Mouse (Mus musculus): Measurements from ENCODE around the gene Gm42688. TPM values are rescaled to one million over a fixed set of nuclear protein-coding genes. Genes with fewer than 3 reads are reported as not detected.
A peak's percentile ranks its signal among the peaks of the same experiment; 100 is the strongest.

Gm42688 gene
- total RNA-seq (2021) = 1 to 10 TPM; 5.0 to 5.4 TPM
- long read RNA-seq, experiment 1, partial matches to known transcripts = 9 of 12 reads
- long read RNA-seq, experiment 1, other reads (novel, unspliced or antisense) = 3 of 12 reads
- long read RNA-seq, experiment 2, partial matches to known transcripts = 5 of 9 reads
- long read RNA-seq, experiment 2, other reads (novel, unspliced or antisense) = 4 of 9 reads

- DNase-seq (ENCODE audit: low spot score in 2 of 2) = peak; percentile 85 to 88
Measured at GRCm38 (mm10) chr6:83101316-83101687, at the start of gene Gm42688, which contains the start of gene Ccdc142. Gene Gm42688 (plus strand): TSS chr6:83101617. Gene Ccdc142 (plus strand): TSS chr6:83101601.

- peak; percentile 38 to 49 for DNase-seq (ENCODE audit: low spot score in 2 of 2)
Measured at GRCm38 (mm10) chr6:83053136-83053960, 48.1 kb upstream of the Gm42688 start.

GRCm38 (mm10) chr6:83054074-83054851 is 47.2 kb upstream of the Gm42688 start, which contains the start of gene Aup1:
Gene Aup1 (plus strand): TSS chr6:83054521.
- peak; percentile 97 to 98 for DNase-seq (ENCODE audit: low spot score in 2 of 2)

GRCm38 (mm10) chr6:83054871-83055431 is 46.5 kb upstream of the Gm42688 start, which contains the start of gene Htra2:
Gene Htra2 (minus strand): TSS chr6:83055273.
- peak in 1 of 2 experiments; percentile 25 for DNase-seq (ENCODE audit: low spot score in 2 of 2)

- DNase-seq (ENCODE audit: low spot score in 2 of 2) = peak in 1 of 2 experiments; percentile 40
Measured at GRCm38 (mm10) chr6:83057790-83058189, 43.6 kb upstream of the Gm42688 start, which contains the start of gene Dqx1. Gene Dqx1 (plus strand): TSS chr6:83057844.

GRCm38 (mm10) chr6:83058725-83059124 is 42.7 kb upstream of the Gm42688 start:
- no peak for DNase-seq (ENCODE audit: low spot score in 2 of 2)

GRCm38 (mm10) chr6:83065995-83066394 is 35.4 kb upstream of the Gm42688 start:
- DNase-seq (ENCODE audit: low spot score in 2 of 2) = no peak

- no peak for DNase-seq (ENCODE audit: low spot score in 2 of 2)
Measured at GRCm38 (mm10) chr6:83066441-83066840, 35.0 kb upstream of the Gm42688 start.

GRCm38 (mm10) chr6:83068221-83068620 is 33.2 kb upstream of the Gm42688 start:
- DNase-seq (ENCODE audit: low spot score in 2 of 2) = no peak

GRCm38 (mm10) chr6:83068706-83069487 is 32.5 kb upstream of the Gm42688 start:
- no peak for DNase-seq (ENCODE audit: low spot score in 2 of 2)

GRCm38 (mm10) chr6:83069488-83070246 is 31.8 kb upstream of the Gm42688 start:
- no peak for DNase-seq (ENCODE audit: low spot score in 2 of 2)

- no peak for DNase-seq (ENCODE audit: low spot score in 2 of 2)
Measured at GRCm38 (mm10) chr6:83070247-83070310, 31.3 kb upstream of the Gm42688 start, which contains the start of gene Tlx2. Gene Tlx2 (minus strand): TSS chr6:83070293.

GRCm38 (mm10) chr6:83070311-83071219 is 30.9 kb upstream of the Gm42688 start:
- no peak for DNase-seq (ENCODE audit: low spot score in 2 of 2)

- DNase-seq (ENCODE audit: low spot score in 2 of 2) = no peak
Measured at GRCm38 (mm10) chr6:83071220-83071619, 30.2 kb upstream of the Gm42688 start.

- no peak for DNase-seq (ENCODE audit: low spot score in 2 of 2)
Measured at GRCm38 (mm10) chr6:83074979-83075378, 26.4 kb upstream of the Gm42688 start.

- DNase-seq (ENCODE audit: low spot score in 2 of 2) = peak; percentile 23 to 42
Measured at GRCm38 (mm10) chr6:83077630-83078323, 23.6 kb upstream of the Gm42688 start, which contains the start of gene Pcgf1. Gene Pcgf1 (plus strand): TSS chr6:83077869.

- peak; percentile 100 for DNase-seq (ENCODE audit: low spot score in 2 of 2)
Measured at GRCm38 (mm10) chr6:83078324-83078858, 23.0 kb upstream of the Gm42688 start.

- no peak for DNase-seq (ENCODE audit: low spot score in 2 of 2)
Measured at GRCm38 (mm10) chr6:83080210-83080609, 21.2 kb upstream of the Gm42688 start.
